Mouse (Mus musculus) heart, embryonic 14.5 days (tissue): ENCODE data around the gene Bbs2. TPM values are rescaled to one million over a fixed set of nuclear protein-coding genes. Genes with fewer than 3 reads are reported as not detected.

ENCODE experiments used
- ATAC-seq: fragments of 200-750 bp; cut with Nextera tagmentation; 2 replicates; pipeline ENCODE4 v1.8.0; 2017; ENCODE audit warnings: low read depth, moderate TSS enrichment; ENCODE audit not compliant: insufficient number of reproducible peaks, insufficient read depth, low FRiP score
- H3K27ac ChIP-seq, 2 experiments: fragments of 200-500 bp in 1 of 2; fragments of 300-500 bp in 1 of 2; sonication (generic) in 1 of 2; replicated peaks in 1 of 2; 2 replicates each; pipeline ENCODE4 v1.5.1; 2012 to 2014; ENCODE audit warnings: low read depth in 2 of 2, low read length in 2 of 2, control low read depth in 1 of 2, mild to moderate bottlenecking in 1 of 2, mixed read lengths in 1 of 2; ENCODE audit not compliant: control insufficient read depth in 1 of 2, insufficient read depth in 1 of 2
- H3K27me3 ChIP-seq: fragments of 300-500 bp; sonication (generic); 2 replicates; pipeline ENCODE4 v1.6.1; 2014; ENCODE audit warnings: mild to moderate bottlenecking, low read length, control low read depth; ENCODE audit not compliant: control insufficient read depth, insufficient read depth
- H3K36me3 ChIP-seq: fragments of 300-500 bp; sonication (generic); 2 replicates; pipeline ENCODE4 v1.6.1; 2014; ENCODE audit warnings: mild to moderate bottlenecking, control low read depth, low read length, mixed read lengths; ENCODE audit not compliant: control insufficient read depth, insufficient read depth
- H3K4me1 ChIP-seq, 2 experiments: fragments of 200-500 bp in 1 of 2; fragments of 300-500 bp in 1 of 2; sonication (generic) in 1 of 2; 2 replicates each; pipeline ENCODE4 v1.6.1; 2012 to 2014; ENCODE audit warnings: low read length in 2 of 2, control low read depth in 1 of 2, mixed read lengths in 1 of 2; ENCODE audit not compliant: control insufficient read depth in 2 of 2, insufficient read depth in 2 of 2
- H3K4me2 ChIP-seq: fragments of 300-500 bp; sonication (generic); 2 replicates; pipeline ENCODE4 v1.6.1; 2014; ENCODE audit warnings: mild to moderate bottlenecking, low read length
- H3K4me3 ChIP-seq, 2 experiments: fragments of 200-500 bp in 1 of 2; fragments of 300-500 bp in 1 of 2; sonication (generic) in 1 of 2; 2 replicates each; pipeline ENCODE4 v1.5.1; 2012 to 2014; ENCODE audit warnings: low read length in 2 of 2, mild to moderate bottlenecking in 2 of 2, control low read depth in 1 of 2, low read depth in 1 of 2, moderate library complexity in 1 of 2; ENCODE audit not compliant: control insufficient read depth in 1 of 2, insufficient read depth in 1 of 2
- H3K9ac ChIP-seq: fragments of 300-500 bp; sonication (generic); 2 replicates; pipeline ENCODE4 v1.6.1; 2014; ENCODE audit warnings: mild to moderate bottlenecking, low read length
- H3K9me3 ChIP-seq: fragments of 300-500 bp; sonication (generic); 2 replicates; pipeline ENCODE4 v1.6.1; 2016; ENCODE audit warnings: low read length, control low read depth; ENCODE audit not compliant: control insufficient read depth
- WGBS: fragments of 180-500 bp; shearing (Covaris S2); extraction: QIAGEN DNeasy Blood & Tissue Kit; methylation state at CpG from one replicate; pipeline ENCODE4 v1.1.7; 2014; 5-methylcytosine and 5-hydroxymethylcytosine counted together
- polyA plus RNA-seq: library from polyadenylated mRNA; unstranded; fragments of >200 nt; fragmentation: Nextera tagmentation; extraction: Ambion mirVana; gene quantifications from 2 replicates; pipeline ENCODE4 v1.2.1, GENCODE M21; 2014

Gene Bbs2
- polyA plus RNA-seq, 1 experiment from 2014 or later, result 12.4 TPM

GRCm38 (mm10) chr8:94113972-94114371 is 15.2 kb upstream of the Bbs2 start:
- Histone ChIP-seq H3K4me2 (no peak overlapping the region), H3K27ac (no peak overlapping the region), H3K4me1 (peaks cover 2 to 4% of the 10 kb centered on the region in 2 experiments; a peak in 1 of 4 replicates), H3K4me3 (no peak overlapping the region), H3K9ac (no peak overlapping the region), H3K36me3 (no peaks in the 10 kb centered on the region), H3K27me3 (no peaks in the 10 kb centered on the region), H3K9me3 (no peaks in the 10 kb centered on the region)
- WGBS, result 87% methylated on average over 2 of the region's 2 CpGs
- no peak for ATAC-seq

GRCm38 (mm10) chr8:94113435-94113834 is 14.7 kb upstream of the Bbs2 start:
- Histone ChIP-seq H3K36me3 (no peaks in the 10 kb centered on the region), H3K27ac (no peak overlapping the region), H3K4me2 (no peak overlapping the region), H3K9me3 (no peaks in the 10 kb centered on the region), H3K4me3 (no peak overlapping the region), H3K9ac (no peak overlapping the region), H3K27me3 (no peaks in the 10 kb centered on the region), H3K4me1 (0 out of 4 replicates have a peak, but pooled peaks cover 2 to 4% of the 10 kb centered on the region in 2 experiments)
- WGBS, result 5% methylated on average over 1 of the region's 1 CpGs
- no peak for ATAC-seq

- WGBS, result 70% methylated on average over 6 of the region's 6 CpGs
- ATAC-seq, result no peak
- no peak overlapping the region for H3K4me3 ChIP-seq
These were observed 11.9 kb upstream of the Bbs2 start for GRCm38 (mm10) chr8:94110526-94111177.

GRCm38 (mm10) chr8:94109835-94110234 is 11.1 kb upstream of the Bbs2 start:
- 77% methylated on average over 5 of the region's 5 CpGs for WGBS
- Histone ChIP-seq H3K9me3 (no peaks in the 10 kb centered on the region), H3K9ac (no peak overlapping the region), H3K27me3 (no peaks in the 10 kb centered on the region), H3K4me3 (no peak overlapping the region), H3K4me2 (no peak overlapping the region), H3K4me1 (0 out of 4 replicates have a peak, but pooled peaks cover 2 to 4% of the 10 kb centered on the region in 2 experiments), H3K36me3 (no peaks in the 10 kb centered on the region), H3K27ac (no peak overlapping the region)
- ATAC-seq, result no peak

More at GRCm38 (mm10) chr8:94110526-94111177, 11.9 kb upstream of the Bbs2 start:
- H3K4me2 ChIP-seq, result no peak overlapping the region
- no peak overlapping the region for H3K27ac ChIP-seq
- no peaks in the 10 kb centered on the region for H3K9me3 ChIP-seq
- no peaks in the 10 kb centered on the region for H3K36me3 ChIP-seq
- no peak overlapping the region for H3K9ac ChIP-seq
- H3K4me1 ChIP-seq, result 0 out of 4 replicates have a peak, but pooled peaks cover 2 to 4% of the 10 kb centered on the region in 2 experiments
- no peaks in the 10 kb centered on the region for H3K27me3 ChIP-seq

GRCm38 (mm10) chr8:94109396-94109795 is 10.7 kb upstream of the Bbs2 start:
- no peak for ATAC-seq
- Histone ChIP-seq H3K4me2 (no peak overlapping the region), H3K27ac (no peak overlapping the region), H3K4me1 (0 out of 4 replicates have a peak, but pooled peaks cover 2 to 4% of the 10 kb centered on the region in 2 experiments), H3K27me3 (no peaks in the 10 kb centered on the region), H3K36me3 (no peaks in the 10 kb centered on the region), H3K4me3 (no peak overlapping the region), H3K9me3 (no peaks in the 10 kb centered on the region), H3K9ac (no peak overlapping the region)
- 71% methylated on average over 6 of the region's 6 CpGs for WGBS

GRCm38 (mm10) chr8:94107871-94108270 is 9.1 kb upstream of the Bbs2 start:
- WGBS, result 56% methylated on average over 3 of the region's 3 CpGs
- ATAC-seq, result no peak
- Histone ChIP-seq H3K4me3 (no peak overlapping the region), H3K9ac (no peak overlapping the region), H3K4me1 (0 out of 4 replicates have a peak, but pooled peaks cover 0 to 2% of the 10 kb centered on the region in 2 experiments), H3K27me3 (no peaks in the 10 kb centered on the region), H3K4me2 (no peak overlapping the region), H3K9me3 (no peaks in the 10 kb centered on the region), H3K36me3 (no peaks in the 10 kb centered on the region), H3K27ac (no peak overlapping the region)

GRCm38 (mm10) chr8:94104146-94104545 is 5.4 kb upstream of the Bbs2 start:
- Histone ChIP-seq H3K36me3 (no peaks in the 10 kb centered on the region), H3K27me3 (peaks cover 8% of the 10 kb centered on the region; the same call in 1 of the 2 replicates), H3K9ac (no peak overlapping the region), H3K9me3 (no peaks in the 10 kb centered on the region), H3K4me3 (no peak overlapping the region), H3K4me1 (no peaks in the 10 kb centered on the region), H3K4me2 (no peak overlapping the region), H3K27ac (no peak overlapping the region)
- ATAC-seq, result no peak
- WGBS, result 49% methylated on average over 5 of the region's 5 CpGs
